29 mouse cellular contexts compared by ENCODE assay signal in the genomic region with DNA sequence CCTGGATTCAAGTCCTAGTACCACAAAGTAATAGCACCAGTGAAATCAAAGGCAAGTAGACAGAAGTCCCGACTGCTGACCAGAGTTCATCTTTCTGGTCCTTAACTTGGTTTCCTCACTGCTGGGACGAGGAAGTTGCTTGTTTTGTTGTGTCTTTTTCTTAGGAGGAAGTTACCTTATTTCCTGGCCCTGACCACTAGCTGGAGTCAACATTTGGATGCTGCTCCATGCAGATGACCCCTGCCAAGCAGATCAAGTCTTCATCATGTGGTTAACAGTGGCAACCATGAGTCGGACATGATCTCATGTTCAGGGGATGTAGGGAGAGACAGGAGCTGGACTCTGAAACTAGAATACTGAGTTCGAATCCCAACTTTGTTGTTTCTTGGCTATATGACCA. TPM values are rescaled to one million over a fixed set of nuclear protein-coding genes. Genes with fewer than 3 reads are reported as not detected.
"Had no signal": no experiment of that assay in that cellular context is flagged by ENCODE, and none has a peak within 500 bp of the region (broad histone marks: within the 10 kb centered on the region; RNA-seq: fewer than 3 reads in every experiment).

No protein-coding gene starts in this region.

- H3K9ac ChIP-seq: kidney, embryonic 15.5 days; limb, embryonic 13.5 days; liver, embryonic 12.5 days; liver, embryonic 15.5 days; lung, embryonic 15.5 days; stomach, embryonic 15.5 days had no signal

- H3K27ac ChIP-seq: kidney, embryonic 15.5 days; limb, embryonic 13.5 days; liver, embryonic 12.5 days; liver, embryonic 15.5 days; lung, embryonic 15.5 days; macrophage; stomach, embryonic 15.5 days had no signal

- H3K4me3 ChIP-seq: kidney, embryonic 15.5 days; limb, embryonic 13.5 days; liver, embryonic 12.5 days; liver, embryonic 15.5 days; lung, embryonic 15.5 days; stomach, embryonic 15.5 days had no signal

- H3K27me3 ChIP-seq: kidney, embryonic 15.5 days; limb, embryonic 13.5 days; liver, embryonic 12.5 days; liver, embryonic 15.5 days; lung, embryonic 15.5 days; stomach, embryonic 15.5 days had no signal

- H3K4me1 ChIP-seq: kidney, embryonic 15.5 days; limb, embryonic 13.5 days; liver, embryonic 12.5 days; liver, embryonic 15.5 days; lung, embryonic 15.5 days; stomach, embryonic 15.5 days had no signal

- H3K9me3 ChIP-seq: kidney, embryonic 15.5 days; limb, embryonic 13.5 days; liver, embryonic 12.5 days; liver, embryonic 15.5 days; lung, embryonic 15.5 days; stomach, embryonic 15.5 days had no signal

- DNase-seq: kidney, adult 11 months; kidney, adult 8-10 months; kidney, postnatal 10 days; kidney, postnatal 36 days; left cerebral cortex, postnatal 4 days; liver; lung, adult 18-20 months; lung, postnatal 10 days; midbrain, embryonic 14.5 days; right cerebral cortex, adult 18-20 months; right cerebral cortex, postnatal 14 days; spleen, adult 18-20 months; thymus, postnatal 25 days had no signal

- H3K4me2 ChIP-seq: kidney, embryonic 15.5 days; limb, embryonic 13.5 days; liver, embryonic 12.5 days; liver, embryonic 15.5 days; lung, embryonic 15.5 days; midbrain, embryonic 11.5 days; stomach, embryonic 15.5 days had no signal

- H3K36me3 ChIP-seq: kidney, embryonic 15.5 days; limb, embryonic 13.5 days; liver, embryonic 12.5 days; liver, embryonic 15.5 days; lung, embryonic 15.5 days; stomach, embryonic 15.5 days had no signal

- ATAC-seq: liver, embryonic 12.5 days had no signal

RNA-seq across cellular contexts. Expression of a gene that starts 47.2 kb away (rescaled TPM):
- total RNA-seq: layer of hippocampus, adult 8-10 months; layer of hippocampus, postnatal 10 days; left cerebral cortex, postnatal 14 days; left cerebral cortex, postnatal 4 days; megakaryocyte-erythroid progenitor cell, adult 5-6 weeks; midbrain, postnatal 0 days had no signal
- polyA plus RNA-seq: limb, embryonic 13.5 days; liver, embryonic 12.5 days; lung, embryonic 15.5 days; macrophage; midbrain, embryonic 11.5 days; midbrain, embryonic 14.5 days; neural tube, embryonic 11.5 days; neural tube, embryonic 14.5 days; stomach, embryonic 15.5 days; thymus, postnatal 0 days had no signal
